Mouse (Mus musculus): ENCODE results near the gene Gpr68. TPM values are rescaled to one million over a fixed set of nuclear protein-coding genes. Genes with fewer than 3 reads are reported as not detected.

Gene Gpr68
- polyA plus RNA-seq, 1 experiment: 25.2 TPM

DNA sequence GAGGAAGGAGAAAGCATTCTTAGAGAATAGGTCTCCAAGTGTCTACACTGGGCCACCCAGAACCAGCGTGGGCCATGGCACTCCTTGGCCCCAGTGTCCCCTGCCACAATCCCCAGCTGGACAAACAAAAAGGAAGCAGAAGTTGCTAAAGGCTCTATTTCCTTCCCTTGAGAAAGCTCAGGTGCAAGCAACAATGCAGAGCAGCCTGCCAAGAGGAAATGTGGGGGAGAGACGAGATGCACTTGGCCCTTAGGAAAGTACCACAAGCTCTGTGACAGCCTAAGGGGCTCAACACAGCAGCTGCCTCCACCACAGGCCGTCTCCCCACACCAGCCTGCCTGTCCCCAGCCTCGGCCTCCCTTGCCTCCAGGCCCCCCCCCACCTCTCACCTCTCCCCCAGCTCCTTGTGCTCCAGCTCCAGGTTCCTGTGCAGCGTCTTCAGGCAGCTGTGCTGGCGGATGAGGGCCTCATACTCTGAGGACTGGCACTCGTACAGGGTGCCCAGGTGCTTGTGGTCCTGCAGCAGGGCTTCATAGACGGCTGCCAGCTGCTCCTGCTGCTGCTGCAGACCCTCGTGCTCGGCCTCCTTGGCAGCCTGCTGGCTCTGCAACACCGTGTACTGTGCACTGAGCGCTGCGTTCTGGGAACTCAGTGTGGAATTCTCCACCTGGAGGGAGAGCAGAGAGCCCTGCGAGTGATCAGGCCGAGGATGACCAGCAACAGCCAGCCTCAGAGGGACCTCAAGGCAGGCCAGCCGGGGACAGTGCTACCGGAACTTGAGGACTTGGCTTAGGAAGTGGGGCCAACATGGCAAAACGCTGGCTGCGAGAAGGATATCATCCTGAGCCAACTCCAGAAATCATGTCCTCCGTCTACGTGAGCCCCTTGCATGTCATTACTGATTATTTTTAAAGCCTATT is 29.7 kb upstream of the Gpr68 start:
- Histone ChIP-seq H3K4me3 (ENCODE audit: control insufficient read depth, insufficient read depth, low read length) (no peak overlapping the region), H3K27me3 (ENCODE audit: control insufficient read depth, insufficient read depth, low read length) (no peaks in the 10 kb centered on the region), H3K4me1 (replicated peaks; ENCODE audit: control insufficient read depth, insufficient read depth, low read length) (no peaks in the 10 kb centered on the region), H3K36me3 (ENCODE audit: control insufficient read depth, insufficient read depth, low read length) (peaks cover 59% of the 10 kb centered on the region), H3K27ac (ENCODE audit: control insufficient read depth, insufficient read depth, low read length) (no peak overlapping the region)
- WGBS: 69% methylated on average over 21 of the region's 21 CpGs
- no peak for TF ChIP-seq CTCF (IDR thresholded peaks at IDR 0.05; ENCODE audit: borderline replicate concordance, control insufficient read depth, extremely low read depth, insufficient read depth, low read length, poor library complexity)
- TF ChIP-seq POLR2A (IDR thresholded peaks at IDR 0.05; ENCODE audit: control insufficient read depth, extremely low read depth, insufficient read depth, low read length, poor library complexity): no peak
- peak; percentile 20 for DNase-seq

DNA sequence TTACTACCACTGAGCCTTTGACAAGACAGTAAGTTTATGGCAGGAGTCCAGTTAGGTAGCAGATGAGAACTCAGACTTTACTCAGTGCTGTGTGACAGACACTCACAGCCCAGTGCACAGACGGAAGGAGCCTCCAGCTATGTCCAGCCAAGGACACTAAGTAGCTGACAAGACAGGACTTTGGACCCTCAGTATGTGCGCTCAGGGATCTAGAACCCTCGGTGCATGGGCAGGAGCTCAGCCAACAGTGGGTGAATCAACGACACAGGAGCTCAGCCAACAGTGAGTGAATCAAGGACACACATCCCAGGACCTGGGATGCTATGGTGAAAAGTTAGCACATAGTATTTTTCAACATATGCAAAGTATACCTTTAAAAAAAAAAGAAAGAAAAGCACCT is 28.7 kb upstream of the Gpr68 start:
- H3K36me3 ChIP-seq (ENCODE audit: control insufficient read depth, insufficient read depth, low read length): peaks cover 59% of the 10 kb centered on the region
- 90% methylated on average over 4 of the region's 4 CpGs for WGBS
- H3K27ac ChIP-seq (ENCODE audit: control insufficient read depth, insufficient read depth, low read length): no peak overlapping the region
- no peaks in the 10 kb centered on the region for H3K4me1 ChIP-seq (replicated peaks; ENCODE audit: control insufficient read depth, insufficient read depth, low read length)
- no peak overlapping the region for H3K4me3 ChIP-seq (ENCODE audit: control insufficient read depth, insufficient read depth, low read length)
- TF ChIP-seq CTCF (IDR thresholded peaks at IDR 0.05; ENCODE audit: borderline replicate concordance, control insufficient read depth, extremely low read depth, insufficient read depth, low read length, poor library complexity): no peak
- TF ChIP-seq POLR2A (IDR thresholded peaks at IDR 0.05; ENCODE audit: control insufficient read depth, extremely low read depth, insufficient read depth, low read length, poor library complexity): no peak
- no peaks in the 10 kb centered on the region for H3K27me3 ChIP-seq (ENCODE audit: control insufficient read depth, insufficient read depth, low read length)
- no peak for DNase-seq

DNA sequence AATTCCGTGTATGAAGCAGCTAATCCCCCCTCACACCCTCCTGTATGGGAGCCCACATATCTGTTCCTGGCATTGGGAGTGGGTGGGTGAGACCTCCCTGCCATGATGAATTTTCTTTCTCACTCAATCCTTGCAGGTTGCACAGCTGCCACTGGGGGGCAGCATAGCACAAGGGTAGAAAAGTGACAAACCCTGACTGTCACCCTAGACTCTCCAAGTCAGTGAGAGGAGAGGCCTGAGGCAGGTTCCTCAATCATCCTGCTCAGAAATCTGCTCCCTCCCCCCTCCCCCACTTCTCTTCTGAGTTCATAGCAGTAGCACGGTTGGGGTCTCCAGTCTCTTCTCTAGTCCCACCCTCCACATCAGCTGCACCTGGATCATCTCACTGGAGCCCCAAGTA is 28.1 kb upstream of the Gpr68 start:
- WGBS: 34% methylated on average over 2 of the region's 2 CpGs

DNA sequence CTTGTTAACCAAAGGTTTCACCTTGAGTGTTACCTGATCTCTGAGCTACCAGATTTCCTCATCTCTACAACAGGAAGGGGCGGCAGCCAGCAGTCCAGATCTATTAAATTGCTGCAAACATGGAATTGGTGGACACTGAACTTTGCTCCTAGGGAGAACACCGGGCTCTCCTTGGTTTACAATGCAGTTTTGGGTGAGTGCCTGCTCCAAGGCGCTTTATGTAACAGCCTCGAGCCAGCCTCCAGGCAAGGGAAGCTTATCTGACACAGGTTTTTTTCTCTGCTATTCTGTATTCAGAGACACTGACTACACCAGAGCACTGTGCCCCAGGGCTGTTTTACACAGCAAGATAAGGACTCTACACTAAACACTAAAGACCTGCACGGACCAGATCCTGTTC is 26.8 kb upstream of the Gpr68 start:
- Histone ChIP-seq H3K4me3 (ENCODE audit: control insufficient read depth, insufficient read depth, low read length) (no peak overlapping the region), H3K36me3 (ENCODE audit: control insufficient read depth, insufficient read depth, low read length) (peaks cover 58% of the 10 kb centered on the region), H3K4me1 (replicated peaks; ENCODE audit: control insufficient read depth, insufficient read depth, low read length) (no peaks in the 10 kb centered on the region), H3K27me3 (ENCODE audit: control insufficient read depth, insufficient read depth, low read length) (no peaks in the 10 kb centered on the region), H3K27ac (ENCODE audit: control insufficient read depth, insufficient read depth, low read length) (no peak overlapping the region)
- 98% methylated on average over 5 of the region's 5 CpGs for WGBS
- TF ChIP-seq POLR2A (IDR thresholded peaks at IDR 0.05; ENCODE audit: control insufficient read depth, extremely low read depth, insufficient read depth, low read length, poor library complexity): no peak
- no peak for DNase-seq

More for the DNA sequence above, 28.1 kb upstream of the Gpr68 start:
- no peaks in the 10 kb centered on the region for H3K4me1 ChIP-seq (replicated peaks; ENCODE audit: control insufficient read depth, insufficient read depth, low read length)
- H3K4me3 ChIP-seq (ENCODE audit: control insufficient read depth, insufficient read depth, low read length): no peak overlapping the region
- peaks cover 59% of the 10 kb centered on the region for H3K36me3 ChIP-seq (ENCODE audit: control insufficient read depth, insufficient read depth, low read length)
- no peaks in the 10 kb centered on the region for H3K27me3 ChIP-seq (ENCODE audit: control insufficient read depth, insufficient read depth, low read length)
- peak; percentile 80 for DNase-seq
- TF ChIP-seq POLR2A (IDR thresholded peaks at IDR 0.05; ENCODE audit: control insufficient read depth, extremely low read depth, insufficient read depth, low read length, poor library complexity) (no peak), CTCF (IDR thresholded peaks at IDR 0.05; ENCODE audit: borderline replicate concordance, control insufficient read depth, extremely low read depth, insufficient read depth, low read length, poor library complexity) (peak; percentile 55; the same call in 1 of the 2 replicates)
- H3K27ac ChIP-seq (ENCODE audit: control insufficient read depth, insufficient read depth, low read length): no peak overlapping the region

DNA sequence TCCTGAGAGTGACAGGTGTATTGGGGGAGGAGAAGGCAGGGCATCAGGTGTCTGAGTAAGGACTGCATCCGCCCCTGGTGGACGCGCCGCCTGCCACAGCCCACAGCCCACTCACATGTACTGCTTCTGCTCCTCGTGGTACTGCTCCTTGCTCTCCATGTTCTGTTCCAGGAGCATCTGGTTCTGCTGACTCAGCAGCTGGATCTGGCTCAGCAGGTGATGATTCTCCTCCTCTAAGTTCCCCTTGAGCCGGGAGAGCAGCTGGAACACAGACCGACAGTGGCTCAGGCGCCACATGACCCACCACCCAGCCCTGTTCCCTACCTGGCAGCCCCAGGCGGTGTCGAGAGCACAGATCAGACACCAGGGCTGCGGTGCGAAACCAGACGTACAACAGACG is 23.7 kb upstream of the Gpr68 start:
- H3K36me3 ChIP-seq (ENCODE audit: control insufficient read depth, insufficient read depth, low read length): peaks cover 69% of the 10 kb centered on the region

DNA sequence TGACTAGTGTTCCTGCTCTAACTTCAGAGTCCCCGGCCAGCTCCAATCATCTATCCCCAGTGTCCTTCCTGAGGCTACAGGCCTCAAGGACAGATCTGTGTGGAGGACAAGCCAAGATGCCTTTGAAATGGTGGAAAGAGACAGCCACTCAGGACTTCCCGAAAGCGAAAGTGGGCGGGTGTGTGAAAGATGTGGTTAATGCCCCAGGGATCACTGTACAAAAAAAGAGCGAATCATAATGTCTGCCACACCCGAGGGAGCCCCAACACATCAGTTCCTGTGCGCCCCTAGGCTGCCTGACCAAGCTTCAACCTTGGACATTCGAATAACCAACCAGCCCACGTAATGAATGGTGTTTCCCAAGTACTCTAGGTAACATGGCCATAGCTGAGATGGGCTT is 20.3 kb upstream of the Gpr68 start:
- 89% methylated on average over 9 of the region's 9 CpGs for WGBS
- Histone ChIP-seq H3K4me1 (replicated peaks; ENCODE audit: control insufficient read depth, insufficient read depth, low read length) (no peaks in the 10 kb centered on the region), H3K36me3 (ENCODE audit: control insufficient read depth, insufficient read depth, low read length) (peaks cover 78% of the 10 kb centered on the region), H3K27me3 (ENCODE audit: control insufficient read depth, insufficient read depth, low read length) (no peaks in the 10 kb centered on the region), H3K4me3 (ENCODE audit: control insufficient read depth, insufficient read depth, low read length) (no peak overlapping the region), H3K27ac (ENCODE audit: control insufficient read depth, insufficient read depth, low read length) (no peak overlapping the region)
- TF ChIP-seq POLR2A (IDR thresholded peaks at IDR 0.05; ENCODE audit: control insufficient read depth, extremely low read depth, insufficient read depth, low read length, poor library complexity): no peak
- no peak for TF ChIP-seq CTCF (IDR thresholded peaks at IDR 0.05; ENCODE audit: borderline replicate concordance, control insufficient read depth, extremely low read depth, insufficient read depth, low read length, poor library complexity)
- no peak for DNase-seq

More for the DNA sequence above, 23.7 kb upstream of the Gpr68 start:
- TF ChIP-seq POLR2A (IDR thresholded peaks at IDR 0.05; ENCODE audit: control insufficient read depth, extremely low read depth, insufficient read depth, low read length, poor library complexity) (no peak), CTCF (IDR thresholded peaks at IDR 0.05; ENCODE audit: borderline replicate concordance, control insufficient read depth, extremely low read depth, insufficient read depth, low read length, poor library complexity) (no peak)
- H3K4me1 ChIP-seq (replicated peaks; ENCODE audit: control insufficient read depth, insufficient read depth, low read length): no peaks in the 10 kb centered on the region
- no peak overlapping the region for H3K27ac ChIP-seq (ENCODE audit: control insufficient read depth, insufficient read depth, low read length)
- no peaks in the 10 kb centered on the region for H3K27me3 ChIP-seq (ENCODE audit: control insufficient read depth, insufficient read depth, low read length)
- WGBS: 98% methylated on average over 14 of the region's 14 CpGs
- no peak for DNase-seq
- no peak overlapping the region for H3K4me3 ChIP-seq (ENCODE audit: control insufficient read depth, insufficient read depth, low read length)

All from thymus, adult 2 months (tissue).